Mouse (Mus musculus): Measurements from ENCODE around the gene Olfr671.

DNA sequence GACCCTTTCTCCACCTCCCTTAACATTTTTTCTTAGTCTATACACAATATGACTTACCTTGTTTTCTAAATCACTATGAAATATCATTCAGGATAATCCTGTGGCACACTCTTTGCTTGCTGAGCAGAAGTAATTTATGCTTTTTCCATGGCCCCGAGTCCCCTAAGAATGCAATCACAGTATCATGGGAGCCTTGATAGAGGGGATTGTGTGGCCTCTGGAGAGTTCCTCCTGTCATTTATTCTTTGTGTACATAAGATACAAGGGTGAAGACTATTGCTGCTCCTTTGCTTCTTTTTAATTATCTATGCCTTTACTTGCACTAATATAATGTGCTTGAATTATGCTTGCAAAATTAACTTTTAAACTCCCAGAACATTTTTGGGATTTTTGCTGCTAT is at the start of gene Olfr671:
- no peak for TF ChIP-seq POLR2A (IDR thresholded peaks at IDR 0.05; ENCODE audit: insufficient read length, low read depth)
- no peak for TF ChIP-seq POLR2AphosphoS2 (IDR thresholded peaks at IDR 0.05; ENCODE audit: insufficient read length, low read depth)
- TF ChIP-seq E2F4 (IDR thresholded peaks at IDR 0.05; ENCODE audit: insufficient read depth), result no peak
- no peak for TF ChIP-seq CEBPB (IDR thresholded peaks at IDR 0.05; ENCODE audit: insufficient read depth, poor library complexity, severe bottlenecking)

Data from myocyte (in vitro differentiated cells).